Mouse (Mus musculus) heart, embryonic 15.5 days (tissue): ENCODE data around the gene Kdf1. TPM values are rescaled to one million over a fixed set of nuclear protein-coding genes. Genes with fewer than 3 reads are reported as not detected.

Source experiments
- ATAC-seq: fragments of 200-750 bp; cut with Nextera tagmentation; replicated peaks from 2 replicates; pipeline ENCODE4 v1.8.0; 2017; ENCODE audit warnings: low read depth, moderate TSS enrichment; ENCODE audit not compliant: insufficient number of reproducible peaks, insufficient read depth, low FRiP score
- H3K27ac ChIP-seq: fragments of 300-500 bp; sonication (generic); 2 replicates; pipeline ENCODE4 v1.5.1; 2015; ENCODE audit warnings: mild to moderate bottlenecking, inconsistent platforms
- H3K27me3 ChIP-seq: fragments of 300-500 bp; sonication (generic); 2 replicates; pipeline ENCODE4 v1.6.1; 2015; ENCODE audit warnings: inconsistent platforms
- H3K36me3 ChIP-seq: fragments of 300-500 bp; sonication (generic); 2 replicates; pipeline ENCODE4 v1.6.1; 2015; ENCODE audit warnings: mild to moderate bottlenecking, inconsistent platforms
- H3K4me1 ChIP-seq: fragments of 300-500 bp; sonication (generic); replicated peaks from 2 replicates; pipeline ENCODE4 v1.6.1; 2015; ENCODE audit warnings: inconsistent platforms
- H3K4me2 ChIP-seq: fragments of 300-500 bp; sonication (generic); 2 replicates; pipeline ENCODE4 v1.6.1; 2015; ENCODE audit warnings: inconsistent platforms, mild to moderate bottlenecking, moderate library complexity
- H3K4me3 ChIP-seq: fragments of 300-500 bp; sonication (generic); 2 replicates; pipeline ENCODE4 v1.5.1; 2015; ENCODE audit warnings: mild to moderate bottlenecking, inconsistent platforms
- H3K9ac ChIP-seq: fragments of 300-500 bp; sonication (generic); 2 replicates; pipeline ENCODE4 v1.6.1; 2015; ENCODE audit warnings: mild to moderate bottlenecking, inconsistent platforms
- H3K9me3 ChIP-seq: fragments of 300-500 bp; sonication (generic); replicated peaks from 2 replicates; pipeline ENCODE4 v1.6.1; 2016; ENCODE audit warnings: inconsistent platforms
- WGBS: fragments of 180-500 bp; shearing (Covaris S2); methylation state at CpG from one replicate; pipeline ENCODE4 v1.1.7; 2015; ENCODE audit warnings: mixed read lengths; 5-methylcytosine and 5-hydroxymethylcytosine counted together
- polyA plus RNA-seq: library from polyadenylated mRNA; unstranded; fragments of >200 nt; fragmentation: Nextera tagmentation; extraction: Ambion mirVana; gene quantifications from 2 replicates; pipeline ENCODE4 v1.2.1, GENCODE M21; 2015

The Kdf1 gene
- polyA plus RNA-seq, 1 experiment from 2014 or later = 0.84 TPM

DNA sequence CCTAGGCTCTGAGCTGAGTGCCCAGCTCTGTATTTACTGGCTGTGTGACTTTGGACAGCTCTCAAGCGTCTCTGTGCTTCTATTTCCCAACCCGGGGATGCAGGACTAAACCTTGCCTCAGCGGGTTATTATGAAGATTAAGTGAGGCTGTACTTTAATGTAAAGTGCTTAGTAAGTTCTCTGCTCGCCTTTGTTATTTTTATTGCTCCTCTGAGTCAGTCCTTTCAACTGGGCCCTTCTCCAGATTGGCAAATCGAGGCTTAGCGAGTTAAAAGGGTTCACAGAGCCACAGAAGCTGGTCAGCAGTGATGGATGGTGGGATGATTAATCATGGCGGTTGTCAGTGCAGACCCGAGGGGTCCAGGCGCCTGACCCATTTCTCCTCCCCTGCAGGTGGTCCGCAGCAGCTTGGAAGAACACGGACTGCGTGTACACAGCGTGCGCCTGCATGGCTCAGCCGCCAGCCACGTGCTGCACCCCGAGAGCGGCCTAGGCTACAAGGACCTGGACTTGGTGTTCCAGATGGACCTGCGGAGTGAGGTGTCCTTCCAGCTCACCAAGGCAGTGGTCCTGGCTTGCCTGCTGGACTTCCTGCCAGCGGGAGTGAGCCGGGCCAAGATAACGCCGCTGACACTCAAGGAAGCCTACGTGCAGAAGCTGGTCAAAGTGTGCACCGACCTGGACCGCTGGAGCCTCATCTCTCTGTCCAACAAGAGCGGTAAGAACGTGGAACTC, 32.9 kb upstream of the Kdf1 start:
- Histone ChIP-seq H3K9me3 (no peaks in the 10 kb centered on the region), H3K27ac (no peak overlapping the region), H3K4me3 (no peak overlapping the region), H3K4me1 (peaks cover 27% of the 10 kb centered on the region), H3K9ac (no peak overlapping the region), H3K36me3 (no peaks in the 10 kb centered on the region), H3K4me2 (no peak overlapping the region), H3K27me3 (peaks cover 25% of the 10 kb centered on the region)
- 82% methylated on average over 28 of the region's 28 CpGs for WGBS
- no peak for ATAC-seq

DNA sequence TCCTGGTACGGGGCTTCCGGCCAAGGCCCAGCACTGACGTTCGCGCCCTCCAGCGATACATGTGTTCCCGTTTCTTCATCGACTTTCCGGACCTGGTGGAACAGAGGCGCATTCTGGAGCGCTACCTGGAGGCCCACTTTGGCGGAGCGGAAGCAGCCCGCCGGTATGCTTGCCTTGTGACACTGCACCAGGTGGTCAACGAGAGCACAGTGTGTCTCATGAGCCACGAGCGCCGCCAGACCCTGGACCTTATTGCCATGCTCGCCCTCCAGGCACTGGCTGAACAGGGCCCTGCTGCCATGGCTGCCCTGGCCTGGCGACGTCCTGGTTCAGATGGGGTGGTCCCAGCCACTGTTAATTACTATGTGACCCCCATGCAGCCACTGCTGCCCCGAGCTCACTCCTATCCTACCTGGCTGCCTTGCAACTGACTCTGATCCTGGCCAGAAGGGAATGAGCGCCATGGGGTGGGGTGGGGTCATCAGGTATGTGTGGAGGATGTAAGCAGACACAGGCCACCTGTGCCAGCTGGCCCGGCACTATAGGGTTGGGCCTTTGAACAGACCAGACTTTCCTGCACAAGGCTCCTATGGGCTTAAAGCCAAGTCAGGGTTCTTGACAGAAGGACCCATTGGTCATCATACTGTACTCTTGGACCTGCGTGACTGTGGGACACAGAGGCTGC, 31.9 kb upstream of the Kdf1 start:
- Histone ChIP-seq H3K9me3 (no peaks in the 10 kb centered on the region), H3K4me2 (no peak overlapping the region), H3K36me3 (no peaks in the 10 kb centered on the region), H3K27me3 (peaks cover 15% of the 10 kb centered on the region), H3K9ac (no peak overlapping the region), H3K27ac (no peak overlapping the region), H3K4me3 (no peak overlapping the region), H3K4me1 (peaks cover 31% of the 10 kb centered on the region)
- WGBS = 91% methylated on average over 26 of the region's 26 CpGs
- no peak for ATAC-seq

DNA sequence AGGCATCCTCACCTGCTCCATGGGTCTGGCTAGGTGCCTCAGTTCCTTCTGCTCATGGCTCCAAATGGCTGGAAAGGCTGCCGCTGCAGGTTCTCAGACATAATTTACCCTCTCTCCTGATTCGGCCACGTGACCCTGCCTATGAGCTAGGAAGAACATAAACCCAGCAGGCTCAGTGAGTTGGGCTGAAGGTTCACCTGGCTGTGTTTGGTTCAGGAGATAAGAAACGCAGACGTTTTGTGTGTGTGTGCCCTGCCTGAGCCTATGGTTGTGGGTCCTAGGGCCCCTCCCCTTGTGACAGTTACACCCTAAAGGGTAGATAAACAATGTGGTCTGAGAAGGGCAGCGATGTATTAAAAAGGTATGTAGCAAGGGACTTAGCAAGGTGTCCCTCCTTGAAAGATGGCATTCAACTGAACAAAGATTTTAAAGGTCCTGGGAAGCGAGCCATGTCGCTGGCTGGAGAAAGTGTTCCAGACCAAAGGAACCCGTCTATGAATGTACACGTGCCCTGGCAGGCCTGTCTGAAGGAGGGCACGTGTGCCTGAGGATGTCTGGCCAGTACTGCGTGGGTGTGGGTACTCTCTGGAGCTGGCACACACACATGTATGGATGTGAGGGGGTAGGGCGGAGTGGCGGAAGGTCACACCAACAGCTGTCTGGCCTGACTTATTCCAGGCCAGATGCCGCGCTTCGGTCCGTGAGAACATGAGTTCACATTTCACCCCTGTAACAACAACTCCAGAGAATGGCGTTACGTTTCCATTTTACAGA, 30.0 kb upstream of the Kdf1 start:
- H3K36me3 ChIP-seq = no peaks in the 10 kb centered on the region
- WGBS = 82% methylated on average over 20 of the region's 20 CpGs
- H3K27ac ChIP-seq = no peak overlapping the region
- H3K27me3 ChIP-seq = 0 out of 2 replicates have a peak, but pooled peaks cover 4% of the 10 kb centered on the region
- no peak overlapping the region for H3K4me2 ChIP-seq
- no peak for ATAC-seq
- H3K4me1 ChIP-seq = peaks cover 34% of the 10 kb centered on the region
- H3K4me3 ChIP-seq = no peak overlapping the region
- no peak overlapping the region for H3K9ac ChIP-seq
- no peaks in the 10 kb centered on the region for H3K9me3 ChIP-seq

DNA sequence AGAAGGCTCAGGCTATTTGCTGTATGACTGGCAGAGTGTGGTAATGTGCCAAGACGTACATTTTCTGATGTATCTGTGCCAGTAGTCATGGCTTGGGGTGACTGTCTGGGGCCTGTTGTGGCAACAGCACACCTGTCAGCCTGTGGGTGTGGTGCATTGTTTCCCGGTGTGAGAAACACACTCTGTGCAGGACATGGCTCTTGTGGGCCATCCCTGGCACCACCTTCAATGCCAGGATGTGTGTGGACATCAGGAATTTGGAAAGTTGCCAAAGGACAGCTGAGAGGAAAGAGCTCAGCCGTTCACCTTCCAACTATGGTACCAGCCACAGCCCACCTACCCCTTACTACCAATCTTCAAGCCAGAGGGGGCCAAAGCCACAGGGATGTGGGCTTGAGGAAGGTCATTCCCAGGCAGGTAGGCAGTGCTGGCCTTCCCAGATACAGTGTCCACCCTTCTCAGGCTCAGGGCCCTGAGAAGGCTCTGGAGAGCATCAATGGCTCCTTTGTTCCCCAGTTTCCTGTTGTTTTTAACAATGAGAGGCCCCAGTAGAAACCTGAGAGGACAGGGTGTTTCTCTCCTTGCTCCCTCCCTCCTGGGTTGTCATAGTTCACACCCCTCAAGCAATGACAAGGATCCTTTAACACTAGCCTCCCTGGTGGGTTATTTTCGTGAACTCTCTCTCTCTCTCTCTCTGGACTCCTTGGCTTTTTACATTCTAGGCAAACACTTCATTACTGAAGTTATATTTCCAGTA, 29.1 kb upstream of the Kdf1 start:
- Histone ChIP-seq H3K9ac (no peak overlapping the region), H3K27me3 (peaks cover 6% of the 10 kb centered on the region; the same call in 1 of the 2 replicates), H3K4me1 (peaks cover 31% of the 10 kb centered on the region), H3K27ac (peak overlapping the region; percentile 34; the same call in 1 of the 2 replicates), H3K4me2 (no peak overlapping the region), H3K4me3 (no peak overlapping the region), H3K9me3 (no peaks in the 10 kb centered on the region), H3K36me3 (no peaks in the 10 kb centered on the region)
- 49% methylated on average over 4 of the region's 4 CpGs for WGBS
- ATAC-seq = 0 out of 2 replicates have a peak, but pooled peaks have one; percentile 25

DNA sequence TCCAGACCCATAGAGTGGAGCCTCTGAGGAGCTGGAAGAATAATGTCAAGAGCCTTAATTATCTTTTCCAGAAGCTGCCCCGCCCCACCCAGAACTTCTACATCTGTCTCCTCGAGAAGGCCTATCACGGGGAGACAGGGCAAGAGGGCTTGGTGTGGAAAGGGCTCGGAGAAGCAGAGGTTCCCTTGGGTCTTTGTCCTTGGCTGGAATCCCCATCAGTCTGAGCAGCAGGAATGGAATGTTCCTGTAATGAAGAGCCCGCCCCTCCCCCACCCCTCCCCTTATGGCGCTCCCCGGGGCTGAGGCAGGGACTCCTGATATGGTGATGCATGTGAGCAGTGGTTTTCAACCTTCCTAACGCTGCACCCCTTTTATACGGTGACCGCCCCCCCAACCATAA, 27.0 kb upstream of the Kdf1 start:
- WGBS = 15% methylated on average over 10 of the region's 10 CpGs
- peak; percentile 48 for ATAC-seq
- peaks cover 23% of the 10 kb centered on the region for H3K27me3 ChIP-seq

DNA sequence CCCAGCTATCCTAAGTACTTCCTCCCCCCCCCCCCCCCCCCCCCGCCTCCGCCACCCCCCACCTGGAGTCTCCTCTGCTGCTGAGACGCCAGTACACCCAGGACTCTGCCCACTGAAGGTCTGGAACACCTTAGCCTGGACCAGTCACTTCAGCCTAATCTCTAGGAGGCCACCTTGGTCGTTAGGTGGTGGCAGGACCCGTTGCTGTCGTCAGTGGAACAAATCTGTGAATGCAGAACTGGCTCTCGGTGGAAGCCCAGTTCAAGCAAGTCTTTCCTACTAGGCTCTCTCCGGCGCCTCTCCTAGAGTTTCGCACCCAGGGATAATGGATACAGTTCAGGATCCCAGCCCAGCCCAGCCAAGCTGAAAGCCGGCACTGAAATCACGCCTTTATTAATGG, 24.9 kb upstream of the Kdf1 start:
- WGBS = 15% methylated on average over 9 of the region's 12 CpGs
- peak overlapping the region; percentile 41 for H3K4me3 ChIP-seq
- H3K9ac ChIP-seq = peak overlapping the region; percentile 42; the same call in 1 of the 2 replicates
- H3K9me3 ChIP-seq = no peaks in the 10 kb centered on the region
- peak overlapping the region; percentile 70 for H3K4me2 ChIP-seq
- H3K36me3 ChIP-seq = no peaks in the 10 kb centered on the region
- peak overlapping the region; percentile 39 for H3K27ac ChIP-seq
- peaks cover 49% of the 10 kb centered on the region for H3K4me1 ChIP-seq
- H3K27me3 ChIP-seq = peaks cover 44% of the 10 kb centered on the region
- ATAC-seq = no peak

More for the DNA sequence above, 27.0 kb upstream of the Kdf1 start:
- H3K4me1 ChIP-seq = peaks cover 29% of the 10 kb centered on the region
- peak overlapping the region; percentile 16 for H3K27ac ChIP-seq
- H3K9ac ChIP-seq = no peak overlapping the region
- H3K36me3 ChIP-seq = no peaks in the 10 kb centered on the region
- no peaks in the 10 kb centered on the region for H3K9me3 ChIP-seq
- H3K4me3 ChIP-seq = no peak overlapping the region
- peak overlapping the region; percentile 33 for H3K4me2 ChIP-seq

DNA sequence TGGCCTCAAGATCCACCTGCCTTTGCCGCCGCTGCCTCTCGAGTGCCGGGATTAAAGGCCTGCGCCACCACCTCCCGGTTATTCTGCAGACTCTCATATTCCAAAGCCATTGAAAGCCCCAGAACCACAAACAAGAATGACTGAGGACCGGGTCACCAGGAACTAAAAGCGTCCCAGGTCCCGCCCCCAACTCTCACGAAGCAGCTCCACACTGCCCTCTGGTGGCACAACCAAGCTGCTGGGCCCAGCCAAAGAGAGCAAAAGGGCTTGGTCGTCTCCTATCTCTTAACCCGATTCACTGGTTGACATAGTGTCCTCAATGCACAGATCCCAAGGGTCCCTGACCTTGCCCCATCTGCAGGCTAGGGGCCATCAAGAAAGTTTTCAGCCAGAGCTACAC, 24.3 kb upstream of the Kdf1 start:
- peak overlapping the region; percentile 41 for H3K4me3 ChIP-seq
- 0% methylated on average over 12 of the region's 12 CpGs for WGBS
- H3K4me2 ChIP-seq = peak overlapping the region; percentile 70
- peaks cover 49% of the 10 kb centered on the region for H3K27me3 ChIP-seq
- no peaks in the 10 kb centered on the region for H3K36me3 ChIP-seq
- H3K9ac ChIP-seq = peak overlapping the region; percentile 42; the same call in 1 of the 2 replicates
- H3K9me3 ChIP-seq = no peaks in the 10 kb centered on the region
- peak; percentile 50 for ATAC-seq
- H3K4me1 ChIP-seq = peaks cover 47% of the 10 kb centered on the region
- H3K27ac ChIP-seq = peak overlapping the region; percentile 39

DNA sequence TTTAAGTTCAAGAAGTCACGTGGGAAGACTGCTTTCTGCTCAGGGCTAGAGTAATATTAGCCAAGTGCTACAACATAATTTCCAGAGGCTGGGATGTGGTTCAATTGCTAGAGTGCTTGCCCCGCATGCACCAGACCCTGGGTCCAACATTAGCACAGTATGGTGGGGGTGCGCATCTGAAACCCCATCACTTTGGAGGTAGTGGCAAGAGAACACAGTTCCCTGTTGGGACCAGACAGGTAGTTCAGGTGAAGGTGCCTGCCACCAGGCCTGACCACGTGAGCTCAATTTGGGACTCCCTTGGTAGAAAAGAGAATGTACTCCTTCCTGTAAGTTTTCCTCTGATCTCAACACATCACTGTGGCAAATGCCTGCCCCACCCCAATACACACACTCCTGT, 23.9 kb upstream of the Kdf1 start:
- ATAC-seq = no peak
- no peak overlapping the region for H3K4me3 ChIP-seq
- H3K4me2 ChIP-seq = peak overlapping the region; percentile 70
- H3K36me3 ChIP-seq = no peaks in the 10 kb centered on the region
- 0 out of 2 replicates have a peak overlapping the region, but pooled peaks have one; percentile 4 for H3K9ac ChIP-seq
- H3K27me3 ChIP-seq = peaks cover 54% of the 10 kb centered on the region
- H3K27ac ChIP-seq = no peak overlapping the region
- 58% methylated on average over 4 of the region's 4 CpGs for WGBS
- H3K9me3 ChIP-seq = no peaks in the 10 kb centered on the region
- peaks cover 42% of the 10 kb centered on the region for H3K4me1 ChIP-seq

DNA sequence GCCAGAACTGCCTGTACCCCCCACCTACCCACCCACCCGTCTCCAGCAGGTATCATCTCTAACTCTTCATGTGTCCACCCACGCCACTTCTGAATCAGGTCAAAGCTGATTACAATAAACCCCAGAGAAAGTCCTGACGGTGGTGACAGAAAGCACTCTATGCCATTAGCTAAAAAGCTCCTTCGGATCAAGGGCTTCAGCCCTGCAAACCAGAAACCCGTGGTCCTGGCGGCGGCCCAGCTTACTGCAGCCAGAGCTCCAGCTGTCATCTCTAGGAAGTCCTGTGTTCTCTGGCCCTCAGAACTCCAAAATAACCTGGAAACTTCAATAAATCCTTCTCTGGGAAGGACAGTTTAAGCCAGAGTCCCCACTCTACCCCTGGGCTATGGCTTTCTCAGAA, 23.1 kb upstream of the Kdf1 start:
- no peak for ATAC-seq
- H3K4me1 ChIP-seq = peaks cover 41% of the 10 kb centered on the region
- H3K4me2 ChIP-seq = no peak overlapping the region
- 28% methylated on average over 7 of the region's 7 CpGs for WGBS
- H3K27ac ChIP-seq = no peak overlapping the region
- H3K9me3 ChIP-seq = no peaks in the 10 kb centered on the region
- H3K4me3 ChIP-seq = no peak overlapping the region
- H3K27me3 ChIP-seq = peaks cover 62% of the 10 kb centered on the region
- H3K36me3 ChIP-seq = no peaks in the 10 kb centered on the region
- H3K9ac ChIP-seq = no peak overlapping the region

DNA sequence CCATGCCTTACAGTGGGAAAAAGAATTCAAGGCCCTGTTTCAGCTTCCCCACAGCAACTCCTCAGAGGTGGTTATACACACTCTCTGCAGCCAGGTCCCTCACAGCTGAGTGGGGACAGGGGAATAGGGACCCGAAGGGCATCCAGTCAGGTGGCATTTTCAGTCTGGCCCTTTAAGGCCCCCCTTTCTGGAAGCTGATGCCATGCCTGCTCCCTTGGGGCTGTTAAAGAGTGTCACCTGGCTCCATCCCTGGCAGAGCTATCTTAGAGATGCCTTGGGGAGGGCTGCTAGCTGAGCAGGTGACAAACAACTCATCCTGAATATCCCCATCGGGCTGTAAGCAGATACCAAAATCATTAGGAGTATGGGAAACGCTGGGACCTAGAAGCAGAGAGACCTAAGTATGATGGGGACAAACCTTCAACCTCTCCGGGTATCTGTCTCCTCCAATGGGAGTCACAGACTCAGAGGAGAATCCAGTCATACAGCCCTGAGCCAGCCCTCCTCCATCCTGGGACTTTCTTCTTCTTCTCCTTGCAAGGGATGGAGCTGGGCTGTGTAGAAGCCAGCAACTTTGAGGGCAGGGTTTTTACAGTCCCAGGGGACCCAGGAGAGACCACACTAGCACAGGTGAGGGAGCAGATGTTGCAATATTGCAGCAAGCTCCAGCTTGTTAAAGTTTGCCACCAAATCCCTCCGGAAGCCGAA, 21.9 kb upstream of the Kdf1 start:
- H3K4me1 ChIP-seq = peaks cover 30% of the 10 kb centered on the region
- no peak for ATAC-seq
- no peaks in the 10 kb centered on the region for H3K9me3 ChIP-seq
- peak overlapping the region; percentile 64 for H3K4me3 ChIP-seq
- peaks cover 74% of the 10 kb centered on the region for H3K27me3 ChIP-seq
- 34% methylated on average over 6 of the region's 6 CpGs for WGBS
- peak overlapping the region; percentile 100 for H3K4me2 ChIP-seq
- H3K9ac ChIP-seq = no peak overlapping the region
- H3K36me3 ChIP-seq = no peaks in the 10 kb centered on the region
- no peak overlapping the region for H3K27ac ChIP-seq
